ENCODE assay signal across 31 mouse cellular contexts in the genomic region with DNA sequence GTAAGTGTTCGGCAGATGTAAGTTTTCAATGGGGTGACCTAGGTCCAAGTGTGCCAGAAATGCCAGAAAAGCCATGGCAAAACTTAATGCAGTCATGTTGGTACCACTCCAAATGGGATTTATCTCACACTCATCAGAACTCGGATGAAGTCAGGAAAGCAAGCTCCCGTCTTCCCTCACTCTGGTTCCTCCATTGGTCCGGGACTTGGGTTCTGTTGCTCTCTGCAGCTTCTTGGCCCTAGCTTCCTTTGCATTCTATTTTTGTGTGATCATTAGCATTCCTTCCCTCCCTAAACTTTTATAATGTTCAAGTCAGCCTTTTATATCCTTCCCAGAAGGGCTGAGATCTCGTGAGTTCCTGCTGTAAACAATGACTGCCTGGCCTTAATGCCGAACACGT.
DNase-seq lines count a peak whose midpoint lies in the region; ATAC-seq and TF ChIP-seq lines count a peak whose summit lies in the region.
"Had no signal": no experiment of that assay in that cellular context is flagged by ENCODE, and none has a peak within 500 bp of the region (broad histone marks: within the 10 kb centered on the region; RNA-seq: fewer than 3 reads in every experiment).

No protein-coding gene starts in this region.

- no peaks in the 10 kb centered on the region for H3K36me3 ChIP-seq in liver, postnatal 0 days (replicated peaks; ENCODE audit: insufficient read depth, low read length)
- no peaks in the 10 kb centered on the region for H3K36me3 ChIP-seq in embryonic facial prominence, embryonic 14.5 days (ENCODE audit: control insufficient read depth, insufficient read depth, low read length)
- H3K36me3 ChIP-seq in limb, embryonic 14.5 days (ENCODE audit: control insufficient read depth, insufficient read depth, low read length): no peaks in the 10 kb centered on the region
- H3K36me3 ChIP-seq: embryonic facial prominence, embryonic 12.5 days; forebrain, embryonic 12.5 days; heart, embryonic 13.5 days; kidney, embryonic 15.5 days; midbrain, embryonic 10.5 days; midbrain, embryonic 15.5 days; neural tube, embryonic 15.5 days had no signal

- H3K4me1 ChIP-seq in liver, postnatal 0 days (ENCODE audit: insufficient read depth): no peaks in the 10 kb centered on the region
- peaks cover 3% of the 10 kb centered on the region; the same call in 1 of the 2 replicates for H3K4me1 ChIP-seq in embryonic facial prominence, embryonic 14.5 days (ENCODE audit: control insufficient read depth, insufficient read depth, low read length)
- H3K4me1 ChIP-seq in limb, embryonic 14.5 days (ENCODE audit: control insufficient read depth, insufficient read depth, low read length): peaks cover 14% of the 10 kb centered on the region
- H3K4me1 ChIP-seq: embryonic facial prominence, embryonic 12.5 days; forebrain, embryonic 12.5 days; kidney, embryonic 15.5 days; midbrain, embryonic 10.5 days; midbrain, embryonic 15.5 days; neural tube, embryonic 15.5 days had no signal

- no peak overlapping the region for H3K9ac ChIP-seq in liver, postnatal 0 days (replicated peaks)
- H3K9ac ChIP-seq in embryonic facial prominence, embryonic 14.5 days (ENCODE audit: low read depth, low read length): no peak overlapping the region
- no peak overlapping the region for H3K9ac ChIP-seq in limb, embryonic 14.5 days (ENCODE audit: low read depth, low read length, severe bottlenecking)
- H3K9ac ChIP-seq: embryonic facial prominence, embryonic 12.5 days; forebrain, embryonic 12.5 days; forebrain, postnatal 0 days; heart, embryonic 13.5 days; hindbrain, embryonic 14.5 days; kidney, embryonic 15.5 days; liver, embryonic 14.5 days; midbrain, embryonic 15.5 days; neural tube, embryonic 15.5 days had no signal

- DNase-seq in liver, postnatal 0 days: peak; percentile 4
- DNase-seq in liver: no peak
- peak; percentile 34 for DNase-seq in NIH3T3 (ENCODE audit: low read depth)
- DNase-seq in embryonic facial prominence, embryonic 14.5 days (ENCODE audit: low spot score): peak; percentile 23
- peak; percentile 31 for DNase-seq in limb, embryonic 14.5 days (ENCODE audit: low spot score)
- no peak for DNase-seq in frontal cortex, postnatal 14 days (ENCODE audit: low spot score in 2 of 2)
- DNase-seq in urinary bladder, postnatal 10 days (ENCODE audit: low spot score): no peak
- no peak for DNase-seq in kidney, adult 11 months
- DNase-seq: adrenal gland, adult 2 months; B cell, adult 2 months; cerebellum, adult 8-10 months; cerebellum, postnatal 36 days; forebrain, postnatal 0 days; gastrocnemius, postnatal 36 days; kidney, postnatal 4 days; lung, postnatal 10 days; retina, postnatal 1 day; right cerebral cortex, postnatal 14 days; thymus, adult 18-20 months; thymus, postnatal 36 days had no signal

- no peak for TF ChIP-seq EP300 in liver, postnatal 0 days (IDR thresholded peaks at IDR 0.05; ENCODE audit: low read depth)

- H3K27ac ChIP-seq in liver, postnatal 0 days (ENCODE audit: low read depth): no peak overlapping the region
- H3K27ac ChIP-seq in embryonic facial prominence, embryonic 14.5 days (replicated peaks; ENCODE audit: low read depth, low read length): no peak overlapping the region
- peak overlapping the region; percentile 68 for H3K27ac ChIP-seq in limb, embryonic 14.5 days (replicated peaks; ENCODE audit: low read depth, low read length)
- H3K27ac ChIP-seq: embryonic facial prominence, embryonic 12.5 days; forebrain, embryonic 12.5 days; heart, embryonic 13.5 days; hindbrain, embryonic 14.5 days; kidney, embryonic 15.5 days; liver, embryonic 14.5 days; midbrain, embryonic 10.5 days; midbrain, embryonic 15.5 days; neural tube, embryonic 15.5 days had no signal

- H3K4me2 ChIP-seq in liver, postnatal 0 days (ENCODE audit: low read depth, low read length): no peak overlapping the region
- H3K4me2 ChIP-seq in embryonic facial prominence, embryonic 14.5 days (ENCODE audit: low read depth, low read length): no peak overlapping the region
- H3K4me2 ChIP-seq in limb, embryonic 14.5 days (replicated peaks; ENCODE audit: low read depth, low read length, severe bottlenecking): no peak overlapping the region
- H3K4me2 ChIP-seq: embryonic facial prominence, embryonic 12.5 days; forebrain, embryonic 12.5 days; heart, embryonic 13.5 days; hindbrain, embryonic 14.5 days; kidney, embryonic 15.5 days; midbrain, embryonic 15.5 days; neural tube, embryonic 15.5 days had no signal

- TF ChIP-seq POLR2A in limb, embryonic 14.5 days (IDR thresholded peaks at IDR 0.05; ENCODE audit: borderline replicate concordance, extremely low read depth, insufficient read depth, insufficient read length): no peak

- H3K27me3 ChIP-seq in liver, postnatal 0 days (ENCODE audit: insufficient read depth, low read length): no peaks in the 10 kb centered on the region
- H3K27me3 ChIP-seq in embryonic facial prominence, embryonic 14.5 days (replicated peaks; ENCODE audit: control insufficient read depth, insufficient read depth, low read length): no peaks in the 10 kb centered on the region
- H3K27me3 ChIP-seq in limb, embryonic 14.5 days (ENCODE audit: control insufficient read depth, insufficient read depth, low read length): no peaks in the 10 kb centered on the region
- H3K27me3 ChIP-seq: embryonic facial prominence, embryonic 12.5 days; forebrain, embryonic 12.5 days; heart, embryonic 13.5 days; midbrain, embryonic 15.5 days; neural tube, embryonic 15.5 days had no signal

- no peak for TF ChIP-seq CTCF in liver, postnatal 0 days (IDR thresholded peaks at IDR 0.05; ENCODE audit: low read depth)

- WGBS in liver, postnatal 0 days (ENCODE audit: insufficient replicate concordance): 77% methylated on average over 7 of the region's 7 CpGs
- WGBS in embryonic facial prominence, embryonic 14.5 days: 68% methylated on average over 7 of the region's 7 CpGs
- WGBS in limb, embryonic 14.5 days: 45% methylated on average over 7 of the region's 7 CpGs

- no peaks in the 10 kb centered on the region for H3K9me3 ChIP-seq in liver, postnatal 0 days (ENCODE audit: low read length)
- no peaks in the 10 kb centered on the region for H3K9me3 ChIP-seq in embryonic facial prominence, embryonic 14.5 days (ENCODE audit: control insufficient read depth, low read length)
- no peaks in the 10 kb centered on the region for H3K9me3 ChIP-seq in limb, embryonic 14.5 days (ENCODE audit: control insufficient read depth, low read length)
- H3K9me3 ChIP-seq: embryonic facial prominence, embryonic 12.5 days; forebrain, embryonic 12.5 days; heart, embryonic 13.5 days; kidney, embryonic 15.5 days; midbrain, embryonic 10.5 days; midbrain, embryonic 15.5 days; neural tube, embryonic 15.5 days had no signal

- no peak for ATAC-seq in liver, postnatal 0 days
- no peak for ATAC-seq in embryonic facial prominence, embryonic 14.5 days (ENCODE audit: low read depth)
- ATAC-seq in limb, embryonic 14.5 days (ENCODE audit: low FRiP score, low read depth): peak; percentile 50
- ATAC-seq: activated CD4-positive, CD25-positive, alpha-beta regulatory T cell, adult 4 months; forebrain, postnatal 0 days; intestine, postnatal 0 days; midbrain, embryonic 15.5 days had no signal

- no peak overlapping the region for H3K4me3 ChIP-seq in liver, postnatal 0 days (ENCODE audit: low read depth, low read length)
- no peak overlapping the region for H3K4me3 ChIP-seq in embryonic facial prominence, embryonic 14.5 days (ENCODE audit: low read depth, low read length)
- H3K4me3 ChIP-seq in limb, embryonic 14.5 days (replicated peaks; ENCODE audit: low read length): no peak overlapping the region
- H3K4me3 ChIP-seq: embryonic facial prominence, embryonic 12.5 days; forebrain, embryonic 12.5 days; heart, embryonic 13.5 days; kidney, embryonic 15.5 days; midbrain, embryonic 10.5 days; midbrain, embryonic 15.5 days; neural tube, embryonic 15.5 days had no signal

Comparison
In these comparisons a context has a peak if more than half of its experiments do, and no peak if none do; other contexts are left out.
1. DNase-seq: peak in liver, postnatal 0 days (single experiment), NIH3T3 (single experiment), embryonic facial prominence, embryonic 14.5 days (single experiment) and limb, embryonic 14.5 days (single experiment); none in liver (single experiment), frontal cortex, postnatal 14 days (0 of 2), urinary bladder, postnatal 10 days (single experiment) and kidney, adult 11 months (single experiment).